Mouse (Mus musculus) testis, adult 2 months (tissue): ENCODE data around the gene Gpx7.

Experiments
- CTCF ChIP-seq: fragments of 200-500 bp; IDR thresholded peaks from 2 replicates; pipeline ENCODE4 v1.5.1; 2012; ENCODE audit warnings: low read depth, mild to moderate bottlenecking, inconsistent platforms, low read length, moderate library complexity; ENCODE audit not compliant: control insufficient read depth, insufficient read depth, insufficient replicate concordance
- POLR2A ChIP-seq: fragments of 200-500 bp; IDR thresholded peaks from 2 replicates; pipeline ENCODE4 v1.6.1; 2012; ENCODE audit warnings: low read depth, mild to moderate bottlenecking, inconsistent platforms, low read length, moderate library complexity; ENCODE audit not compliant: control insufficient read depth

GRCm38 (mm10) chr4:108370409-108370808, 36.4 kb downstream of the Gpx7 start:
- TF ChIP-seq CTCF, result no peak
- TF ChIP-seq POLR2A, result no peak
